Mouse (Mus musculus): ENCODE results near the gene Elp5. TPM values are rescaled to one million over a fixed set of nuclear protein-coding genes. Genes with fewer than 3 reads are reported as not detected.
A peak's percentile ranks its signal among the peaks of the same experiment; 100 is the strongest.

Gene Elp5
- polyA plus RNA-seq, 1 experiment from 2014 or later, result 170 TPM

DNA sequence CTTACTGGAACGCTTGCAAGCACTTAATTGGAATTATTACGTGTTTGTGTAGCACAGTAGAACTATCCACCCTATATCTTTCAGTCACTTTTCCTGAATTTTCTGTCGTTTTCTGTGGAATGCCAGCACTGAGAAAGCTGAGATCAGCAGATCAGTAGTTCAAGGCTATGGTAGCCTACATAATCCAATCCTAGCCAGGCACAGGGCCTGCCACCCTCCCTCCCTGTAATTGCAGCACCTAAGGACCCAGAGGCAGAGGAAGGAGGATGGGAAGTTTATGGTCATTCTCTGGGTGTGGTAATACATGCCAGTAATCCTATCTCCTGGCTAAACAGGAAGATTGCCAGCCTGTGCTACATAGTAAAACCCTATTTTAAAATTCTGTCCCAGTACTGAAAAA lies 59.5 kb downstream of the Elp5 start:
- peak overlapping the region; percentile 95 for H3K27ac ChIP-seq (replicated peaks)
- no peak overlapping the region for H3K4me3 ChIP-seq
- H3K4me1 ChIP-seq, result peaks cover 29% of the 10 kb centered on the region
- 66% methylated on average over 3 of the region's 3 CpGs for WGBS
- peak overlapping the region; percentile 74; the same call in 1 of the 2 replicates for H3K4me2 ChIP-seq (replicated peaks)
- no peak overlapping the region for H3K9ac ChIP-seq (replicated peaks)
- no peak for ATAC-seq (replicated peaks)
- H3K36me3 ChIP-seq, result peaks cover 14% of the 10 kb centered on the region
- H3K9me3 ChIP-seq, result no peaks in the 10 kb centered on the region
- H3K27me3 ChIP-seq, result no peaks in the 10 kb centered on the region

DNA sequence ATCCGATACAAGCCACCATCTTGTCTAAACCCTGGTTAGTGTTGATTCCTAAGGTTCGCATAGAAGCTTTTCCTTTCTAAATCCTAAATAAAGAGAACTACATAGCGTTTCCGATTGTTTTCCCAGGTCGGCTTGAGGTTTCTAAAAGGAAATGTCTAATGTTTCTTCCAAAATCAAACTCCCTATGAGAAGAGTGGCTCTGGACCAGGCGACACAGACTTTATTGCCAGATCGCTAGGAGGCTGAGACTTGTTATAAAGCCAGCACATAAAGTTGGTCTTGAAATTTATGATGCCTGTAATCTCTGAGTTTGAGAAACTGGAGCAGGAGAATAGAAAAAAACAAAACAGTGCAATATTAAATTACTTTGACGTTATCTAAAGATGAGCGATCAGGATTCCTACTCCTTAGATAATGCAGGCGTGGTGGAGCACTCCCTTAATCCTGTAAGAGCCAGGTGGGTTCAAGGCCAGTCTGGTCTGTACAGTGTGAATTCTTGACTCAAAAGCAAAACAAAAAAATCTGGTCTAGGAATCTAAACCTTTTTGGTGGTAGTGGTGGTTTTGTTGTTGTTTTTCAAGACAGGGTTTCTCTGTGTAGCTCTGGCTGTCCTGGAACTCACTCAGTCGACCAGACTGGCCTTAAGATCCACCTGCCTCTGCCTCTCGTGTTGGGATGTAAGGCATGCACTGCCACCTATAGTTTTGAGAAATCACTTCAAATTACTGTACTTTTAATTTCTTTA lies 60.1 kb downstream of the Elp5 start:
- Histone ChIP-seq H3K4me3 (peak overlapping the region; percentile 68), H3K27ac (replicated peaks) (peak overlapping the region; percentile 95), H3K27me3 (no peaks in the 10 kb centered on the region), H3K4me2 (replicated peaks) (peak overlapping the region; percentile 74), H3K9me3 (no peaks in the 10 kb centered on the region), H3K4me1 (peaks cover 29% of the 10 kb centered on the region), H3K36me3 (peaks cover 20% of the 10 kb centered on the region), H3K9ac (replicated peaks) (peak overlapping the region; percentile 60)
- ATAC-seq (replicated peaks), result no peak
- 3% methylated on average over 12 of the region's 12 CpGs for WGBS

- Histone ChIP-seq H3K4me3 (peak within 1 kb of the TSS; percentile 68), H3K27ac (replicated peaks) (peak within 1 kb of the TSS; percentile 95), H3K27me3 (no peaks in the 10 kb centered on the region), H3K9ac (replicated peaks) (peak within 1 kb of the TSS; percentile 68), H3K9me3 (no peaks in the 10 kb centered on the region), H3K36me3 (peaks cover 28% of the 10 kb centered on the region), H3K4me2 (replicated peaks) (peak within 1 kb of the TSS; percentile 74), H3K4me1 (peaks cover 29% of the 10 kb centered on the region)
- under 1% methylated on average over 78 of the region's 78 CpGs for WGBS
- ATAC-seq (replicated peaks), result peak; percentile 97
Observed at GRCm38 (mm10) chr11:69921114-69922011, 61.0 kb downstream of the Elp5 start, which contains the start of gene Eif5a. Eif5a (minus strand) TSS chr11:69921958.

GRCm38 (mm10) chr11:69920266-69921031 lies 61.9 kb downstream of the Elp5 start:
- Histone ChIP-seq H3K36me3 (peaks cover 37% of the 10 kb centered on the region), H3K4me2 (replicated peaks) (peak overlapping the region; percentile 74), H3K4me3 (peak overlapping the region; percentile 68), H3K4me1 (peaks cover 37% of the 10 kb centered on the region), H3K27ac (replicated peaks) (peak overlapping the region; percentile 95), H3K9ac (replicated peaks) (peak overlapping the region; percentile 68), H3K27me3 (no peaks in the 10 kb centered on the region), H3K9me3 (no peaks in the 10 kb centered on the region)
- ATAC-seq (replicated peaks), result peak; percentile 7
- under 1% methylated on average over 65 of the region's 65 CpGs for WGBS

- peaks cover 43% of the 10 kb centered on the region for H3K4me1 ChIP-seq
- H3K4me3 ChIP-seq, result peak overlapping the region; percentile 68
- peaks cover 43% of the 10 kb centered on the region for H3K36me3 ChIP-seq
- H3K9ac ChIP-seq (replicated peaks), result peak overlapping the region; percentile 68
- H3K27ac ChIP-seq (replicated peaks), result peak overlapping the region; percentile 95
- ATAC-seq (replicated peaks), result no peak
- no peaks in the 10 kb centered on the region for H3K9me3 ChIP-seq
- peak overlapping the region; percentile 74 for H3K4me2 ChIP-seq (replicated peaks)
- under 1% methylated on average over 17 of the region's 17 CpGs for WGBS
- no peaks in the 10 kb centered on the region for H3K27me3 ChIP-seq
Observed at GRCm38 (mm10) chr11:69919661-69920265, 62.6 kb downstream of the Elp5 start.

GRCm38 (mm10) chr11:69919053-69919452 lies 63.3 kb downstream of the Elp5 start:
- H3K4me2 ChIP-seq (replicated peaks), result peak overlapping the region; percentile 74
- H3K9ac ChIP-seq (replicated peaks), result no peak overlapping the region
- peak overlapping the region; percentile 95; the same call in 1 of the 2 replicates for H3K27ac ChIP-seq (replicated peaks)
- peak overlapping the region; percentile 68 for H3K4me3 ChIP-seq
- peaks cover 50% of the 10 kb centered on the region for H3K4me1 ChIP-seq
- no peaks in the 10 kb centered on the region for H3K9me3 ChIP-seq
- WGBS, result 83% methylated on average over 9 of the region's 9 CpGs
- peaks cover 43% of the 10 kb centered on the region for H3K36me3 ChIP-seq
- no peaks in the 10 kb centered on the region for H3K27me3 ChIP-seq
- ATAC-seq (replicated peaks), result no peak

MicroRNAs within 50 kb of the gene (microRNA counts, 519-probe panel; counts per million panel counts)
- microRNA mmu-miR-324-3p, result not detected
- microRNA mmu-miR-324-5p, result 2,952 counts per million, percentile 71 among the panel's probes with 10 or more counts

Small RNAs within 50 kb of the gene (microRNA-seq; reads per million reads assigned to microRNA genes)
- gene Gm44349 (not detected), gene Mir324 (3,302 reads per million, percentile 89 among the genes with 10 or more reads in this experiment)

Other genes starting within 250 kb of the Elp5 start
- gene Polr2a, start 223.9 kb downstream of the Elp5 start, polyA plus RNA-seq (2015; fragmentation: Nextera tagmentation; extraction: Ambion mirVana), result 17.5 and 19.2 TPM in 2 replicates
- gene Slc35g3, start 220.5 kb downstream of the Elp5 start, polyA plus RNA-seq (2015; fragmentation: Nextera tagmentation; extraction: Ambion mirVana), result 0.28 and 0.56 TPM in 2 replicates
- 2.8 and 3.2 TPM in 2 replicates for gene Zbtb4, start 216.6 kb downstream of the Elp5 start, polyA plus RNA-seq (2015; fragmentation: Nextera tagmentation; extraction: Ambion mirVana)
- gene Chrnb1, start 186.6 kb downstream of the Elp5 start, polyA plus RNA-seq (2015; fragmentation: Nextera tagmentation; extraction: Ambion mirVana), result 1.2 and 1.4 TPM in 2 replicates
- 6.2 and 6.7 TPM in 2 replicates for gene Fgf11, start 180.7 kb downstream of the Elp5 start, polyA plus RNA-seq (2015; fragmentation: Nextera tagmentation; extraction: Ambion mirVana)
- gene Tmem102, start 176.9 kb downstream of the Elp5 start, polyA plus RNA-seq (2015; fragmentation: Nextera tagmentation; extraction: Ambion mirVana), result 0.61 and 0.98 TPM in 2 replicates
- not detected in 2 replicates for gene Gm39566, start 167.2 kb downstream of the Elp5 start, polyA plus RNA-seq (2015; fragmentation: Nextera tagmentation; extraction: Ambion mirVana)
- gene Spem2, start 164.1 kb downstream of the Elp5 start, polyA plus RNA-seq (2015; fragmentation: Nextera tagmentation; extraction: Ambion mirVana), result not detected in 2 replicates
- gene Spem1, start 160.3 kb downstream of the Elp5 start, polyA plus RNA-seq (2015; fragmentation: Nextera tagmentation; extraction: Ambion mirVana), result 0.33 and 0.36 TPM in 2 replicates
- gene Nlgn2, start 144.7 kb downstream of the Elp5 start, polyA plus RNA-seq (2015; fragmentation: Nextera tagmentation; extraction: Ambion mirVana), result 20.9 and 21.3 TPM in 2 replicates
- gene Tmem256, start 144.0 kb downstream of the Elp5 start, polyA plus RNA-seq (2015; fragmentation: Nextera tagmentation; extraction: Ambion mirVana), result 333 and 335 TPM in 2 replicates
- 51.0 and 51.2 TPM in 2 replicates for gene Plscr3, start 136.1 kb downstream of the Elp5 start, polyA plus RNA-seq (2015; fragmentation: Nextera tagmentation; extraction: Ambion mirVana)
- 0.27 and 0.36 TPM in 2 replicates for gene Tnk1, start 123.8 kb downstream of the Elp5 start, polyA plus RNA-seq (2015; fragmentation: Nextera tagmentation; extraction: Ambion mirVana)
- gene Tmem95, start 104.5 kb downstream of the Elp5 start, polyA plus RNA-seq (2015; fragmentation: Nextera tagmentation; extraction: Ambion mirVana), result not detected in 2 replicates
- gene Kctd11, start 101.1 kb downstream of the Elp5 start, polyA plus RNA-seq (2015; fragmentation: Nextera tagmentation; extraction: Ambion mirVana), result 1.2 and 1.3 TPM in 2 replicates
- gene Acap1, start 87.0 kb downstream of the Elp5 start, polyA plus RNA-seq (2015; fragmentation: Nextera tagmentation; extraction: Ambion mirVana), result 0.48 and 0.51 TPM in 2 replicates
- gene 2810408A11Rik, start 81.5 kb downstream of the Elp5 start, polyA plus RNA-seq (2015; fragmentation: Nextera tagmentation; extraction: Ambion mirVana), result 19.9 and 20.7 TPM in 2 replicates
- gene Neurl4, start 81.4 kb downstream of the Elp5 start, polyA plus RNA-seq (2015; fragmentation: Nextera tagmentation; extraction: Ambion mirVana), result 18.5 and 23.0 TPM in 2 replicates
- gene Gps2, start 68.6 kb downstream of the Elp5 start, polyA plus RNA-seq (2015; fragmentation: Nextera tagmentation; extraction: Ambion mirVana), result 79.6 and 92.2 TPM in 2 replicates
- gene Eif5a, start 60.6 kb downstream of the Elp5 start, polyA plus RNA-seq (2015; fragmentation: Nextera tagmentation; extraction: Ambion mirVana), result 1,167 and 1,257 TPM in 2 replicates
- gene Ybx2, start 46.7 kb downstream of the Elp5 start, polyA plus RNA-seq (2015; fragmentation: Nextera tagmentation; extraction: Ambion mirVana), result 5.6 and 5.8 TPM in 2 replicates
- 6.4 and 7.5 TPM in 2 replicates for gene Slc2a4, start 34.3 kb downstream of the Elp5 start, polyA plus RNA-seq (2015; fragmentation: Nextera tagmentation; extraction: Ambion mirVana)
- 0.28 and 0.56 TPM in 2 replicates for gene Cldn7, start 17.7 kb downstream of the Elp5 start, polyA plus RNA-seq (2015; fragmentation: Nextera tagmentation; extraction: Ambion mirVana)
- gene Ctdnep1, start 1.4 kb downstream of the Elp5 start, polyA plus RNA-seq (2015; fragmentation: Nextera tagmentation; extraction: Ambion mirVana), result 18.4 and 20.8 TPM in 2 replicates
- 610 and 626 TPM in 2 replicates for gene Gabarap, start 8.6 kb upstream of the Elp5 start, polyA plus RNA-seq (2015; fragmentation: Nextera tagmentation; extraction: Ambion mirVana)
- gene Phf23, start 13.3 kb upstream of the Elp5 start, polyA plus RNA-seq (2015; fragmentation: Nextera tagmentation; extraction: Ambion mirVana), result 71.5 and 75.6 TPM in 2 replicates
- gene Dvl2, start 18.1 kb upstream of the Elp5 start, polyA plus RNA-seq (2015; fragmentation: Nextera tagmentation; extraction: Ambion mirVana), result 35.3 and 37.5 TPM in 2 replicates
- gene Acadvl, start 32.9 kb upstream of the Elp5 start, polyA plus RNA-seq (2015; fragmentation: Nextera tagmentation; extraction: Ambion mirVana), result 57.0 and 60.7 TPM in 2 replicates
- gene Dlg4, start 34.4 kb upstream of the Elp5 start, polyA plus RNA-seq (2015; fragmentation: Nextera tagmentation; extraction: Ambion mirVana), result 27.8 and 29.8 TPM in 2 replicates
- 1.8 and 2.0 TPM in 2 replicates for gene Asgr1, start 71.6 kb upstream of the Elp5 start, polyA plus RNA-seq (2015; fragmentation: Nextera tagmentation; extraction: Ambion mirVana)
- not detected in 2 replicates for gene Asgr2, start 110.1 kb upstream of the Elp5 start, polyA plus RNA-seq (2015; fragmentation: Nextera tagmentation; extraction: Ambion mirVana)
- 0.56 and 0.64 TPM in 2 replicates for gene Mgl2, start 147.8 kb upstream of the Elp5 start, polyA plus RNA-seq (2015; fragmentation: Nextera tagmentation; extraction: Ambion mirVana)
- 0.73 and 0.75 TPM in 2 replicates for gene Clec10a, start 173.7 kb upstream of the Elp5 start, polyA plus RNA-seq (2015; fragmentation: Nextera tagmentation; extraction: Ambion mirVana)
- gene Slc16a11, start 230.2 kb upstream of the Elp5 start, polyA plus RNA-seq (2015; fragmentation: Nextera tagmentation; extraction: Ambion mirVana), result 3.2 and 3.6 TPM in 2 replicates
- 14.9 and 17.7 TPM in 2 replicates for gene Slc16a13, start 238.5 kb upstream of the Elp5 start, polyA plus RNA-seq (2015; fragmentation: Nextera tagmentation; extraction: Ambion mirVana)
- gene Bcl6b, start 247.3 kb upstream of the Elp5 start, polyA plus RNA-seq (2015; fragmentation: Nextera tagmentation; extraction: Ambion mirVana), result 5.7 and 6.1 TPM in 2 replicates

Data from forebrain, embryonic 15.5 days (tissue).